Mouse (Mus musculus) frontal cortex, adult 2 months (tissue): ENCODE results near the gene Insl5. TPM values are rescaled to one million over a fixed set of nuclear protein-coding genes. Genes with fewer than 3 reads are reported as not detected.

ENCODE experiments used
- DNase-seq, 2 experiments: peaks; one replicate each; pipeline ENCODE4 v3.0.0; 2022; ENCODE audit warnings: low spot score in 1 of 2; ENCODE audit errors: extremely low spot score in 1 of 2
- polyA plus RNA-seq: library from polyadenylated mRNA; depleted of rRNA; stranded (reverse); fragments of >200 nt; gene quantifications from 2 replicates; pipeline ENCODE4 v1.2.3, GENCODE M21; 2012; rRNA removed

Insl5 gene
- 5.3 and 5.4 TPM in 2 replicates for polyA plus RNA-seq

DNA sequence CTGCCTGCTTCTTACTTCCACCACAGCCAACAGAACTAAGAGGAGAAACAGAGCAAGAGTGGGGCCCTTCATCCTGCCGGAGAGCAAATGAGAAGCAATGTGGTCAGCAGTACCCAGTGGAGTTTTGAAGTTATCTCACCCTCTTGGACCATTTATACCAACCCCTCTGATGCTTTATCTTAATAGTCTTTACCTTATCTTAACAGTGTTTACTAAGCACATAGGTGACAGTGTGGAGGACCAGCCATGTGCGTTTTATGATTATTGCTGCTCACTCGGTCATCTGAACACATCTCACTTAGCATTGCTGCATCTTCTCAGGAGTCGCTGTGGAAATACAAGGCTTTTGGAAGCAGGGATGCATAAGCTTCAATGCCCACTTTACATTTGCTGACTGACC, at the start of gene Insl5:
Gene Insl5 (minus strand): TSS at position 222 of the 400 bp plus-strand sequence.
- DNase-seq, result no peak

DNA sequence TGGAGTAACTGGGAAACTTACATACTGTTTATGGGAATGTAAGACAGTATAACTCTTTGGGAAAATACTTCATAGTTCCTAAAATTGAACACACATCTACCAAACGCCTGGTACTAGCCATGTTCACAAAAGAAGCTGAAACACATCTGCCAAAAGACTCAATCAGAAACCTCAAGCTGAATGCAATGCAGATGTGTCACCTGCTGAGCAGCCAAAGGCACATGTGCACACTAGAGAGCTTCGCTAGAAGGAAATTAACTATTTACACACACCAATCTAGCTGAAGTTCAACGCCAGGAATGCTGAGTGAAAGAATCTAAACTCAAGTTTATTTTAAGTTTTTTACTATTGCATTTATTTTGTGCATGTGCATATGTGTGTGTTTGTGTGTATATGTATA, 44.0 kb upstream of the Insl5 start:
- DNase-seq, result no peak

DNA sequence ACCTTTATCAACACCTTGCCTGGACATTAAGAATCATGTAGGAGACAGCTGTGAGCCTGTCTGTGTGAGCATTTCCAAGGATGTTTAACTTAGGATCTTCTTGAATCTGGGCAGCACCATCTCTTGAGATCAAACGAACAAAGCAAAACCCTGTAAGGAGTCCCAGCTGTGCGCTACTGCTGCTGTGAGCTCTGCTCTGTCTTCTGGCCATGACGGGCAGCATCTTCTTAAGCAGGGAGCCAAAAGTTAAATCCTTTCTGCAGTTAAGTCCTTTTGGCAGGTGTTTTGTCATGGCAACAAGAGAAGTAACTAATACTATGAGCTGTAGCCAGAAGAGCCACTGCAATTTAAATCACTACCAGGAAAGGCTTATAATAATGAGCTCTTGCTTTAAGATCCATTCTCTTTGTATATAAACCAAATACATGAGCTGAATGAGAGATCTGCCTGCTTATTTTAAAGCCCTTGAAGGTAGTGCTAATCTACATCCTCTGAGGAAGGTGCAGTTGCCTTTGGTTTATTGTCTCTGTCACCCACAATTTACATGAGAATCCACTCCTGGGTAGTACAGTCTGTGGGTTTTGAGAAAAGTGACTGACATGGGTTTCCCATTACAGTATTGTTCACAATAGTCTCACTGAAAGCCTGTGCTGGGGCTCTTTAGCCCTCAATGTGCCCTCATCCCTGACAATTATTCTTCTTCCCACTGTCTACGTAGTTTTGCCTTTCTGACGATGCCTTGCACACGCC, 41.4 kb upstream of the Insl5 start:
- no peak for DNase-seq

DNA sequence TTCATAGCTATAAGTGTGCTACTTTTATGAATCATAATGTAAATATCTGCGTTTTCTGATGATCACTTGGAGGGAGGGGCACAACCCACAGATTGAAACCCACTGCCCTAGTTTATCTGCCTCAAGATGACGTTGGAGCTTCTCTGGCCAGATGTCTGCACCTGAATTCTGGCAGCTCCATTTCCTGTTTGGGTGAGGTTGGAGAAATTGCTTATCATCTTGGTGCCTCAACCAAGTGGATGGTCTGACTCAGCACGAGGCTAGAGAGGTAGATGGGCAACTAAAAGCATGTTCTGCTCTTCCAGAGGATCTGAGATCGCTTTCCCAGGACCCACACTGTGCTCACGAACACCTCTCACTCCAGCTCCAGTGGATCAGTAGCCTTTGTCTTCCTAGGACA, 38.3 kb upstream of the Insl5 start:
- no peak for DNase-seq

DNA sequence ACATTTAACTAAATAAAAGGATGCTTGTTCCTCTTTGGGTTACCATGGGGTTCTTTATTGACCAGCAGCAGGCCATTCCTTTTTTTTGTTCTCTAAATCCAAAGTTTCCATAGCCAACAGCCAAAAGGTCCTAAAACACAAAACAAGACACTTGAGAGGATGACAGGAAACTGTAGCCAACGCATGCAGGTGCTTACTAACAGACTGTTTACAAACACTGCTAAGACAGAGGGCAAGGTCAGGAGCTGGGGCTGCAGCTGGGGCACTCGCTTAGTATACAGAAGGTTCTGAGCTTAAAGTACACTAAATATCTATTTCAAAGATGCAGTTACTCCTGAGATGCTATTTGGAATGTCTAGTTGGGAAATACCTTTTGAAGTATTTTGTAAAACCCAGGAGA, 37.8 kb upstream of the Insl5 start:
- no peak for DNase-seq

DNA sequence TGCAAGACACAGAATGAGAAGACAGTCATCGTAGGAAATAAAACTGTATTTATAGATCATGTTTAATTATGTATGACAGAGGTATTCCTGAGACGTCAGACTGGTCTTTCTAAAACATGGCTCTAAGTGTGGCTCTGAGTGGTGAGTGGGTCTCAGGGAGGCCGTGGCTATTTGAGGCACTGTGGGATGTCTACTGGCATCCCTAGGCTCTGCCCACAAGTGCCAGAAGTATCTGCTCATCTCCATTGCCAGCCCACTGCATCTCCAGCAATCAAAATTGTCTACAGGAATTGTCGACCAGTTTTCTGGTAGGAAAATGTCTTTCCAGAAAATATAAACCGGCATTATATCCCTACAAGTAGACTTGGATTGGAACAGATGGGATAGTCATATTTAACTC, 30.3 kb upstream of the Insl5 start:
- peak in 1 of 2 experiments; percentile 13 for DNase-seq

DNA sequence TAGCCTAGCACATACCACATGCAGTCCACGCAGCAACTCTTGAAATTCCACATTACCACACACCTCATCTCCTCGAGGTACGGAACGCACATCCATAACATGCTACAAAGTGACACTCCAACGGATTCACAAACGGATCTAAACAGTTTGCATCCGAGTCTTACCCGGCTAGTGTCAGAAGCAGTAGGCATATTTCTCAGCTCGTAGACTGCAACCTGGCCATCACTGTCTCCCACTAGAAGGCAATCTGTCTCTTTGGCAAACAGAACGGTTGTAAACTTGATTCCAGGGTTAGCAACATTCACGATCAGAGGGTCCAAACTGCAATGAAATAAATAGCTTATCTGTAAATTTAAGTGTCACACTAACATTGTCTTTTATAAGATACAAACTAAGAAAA, 21.4 kb upstream of the Insl5 start:
- no peak for DNase-seq

DNA sequence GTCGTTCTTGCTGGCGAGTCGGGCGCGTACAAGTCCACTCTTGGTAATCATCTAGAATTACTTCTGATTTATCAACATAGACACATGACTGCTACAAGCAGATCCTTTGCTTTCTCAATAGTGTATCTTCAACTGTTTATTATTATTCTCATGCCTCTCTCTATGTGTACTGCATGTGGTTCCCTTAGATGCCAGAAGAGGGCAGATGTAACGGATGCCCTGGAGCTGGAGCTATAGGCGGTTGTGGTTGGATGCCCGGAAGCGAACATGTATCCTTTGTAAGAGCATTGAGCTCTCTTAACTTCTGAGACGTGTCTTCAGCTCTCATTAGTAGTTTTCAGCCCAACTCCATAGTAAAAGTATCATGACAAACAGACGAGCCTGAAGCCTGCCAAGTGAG, 16.4 kb upstream of the Insl5 start:
- no peak for DNase-seq

DNA sequence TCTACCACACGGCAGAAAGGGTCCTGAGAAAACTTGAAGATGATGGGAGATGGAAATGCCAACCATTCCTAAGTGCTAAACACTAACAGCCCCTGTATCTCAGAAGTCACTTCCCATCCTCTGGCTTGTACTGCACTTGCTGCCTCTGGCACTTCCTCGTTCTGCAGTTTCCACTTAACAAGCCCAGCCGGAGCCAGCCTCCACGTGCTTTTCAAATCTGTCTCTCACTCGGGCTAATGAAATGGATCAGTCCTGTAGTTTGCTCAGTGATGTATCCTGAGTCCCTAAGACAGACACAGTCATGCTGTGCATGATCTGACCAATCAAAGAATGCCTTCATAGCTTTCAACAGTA, 13.2 kb upstream of the Insl5 start:
- DNase-seq, result no peak

DNA sequence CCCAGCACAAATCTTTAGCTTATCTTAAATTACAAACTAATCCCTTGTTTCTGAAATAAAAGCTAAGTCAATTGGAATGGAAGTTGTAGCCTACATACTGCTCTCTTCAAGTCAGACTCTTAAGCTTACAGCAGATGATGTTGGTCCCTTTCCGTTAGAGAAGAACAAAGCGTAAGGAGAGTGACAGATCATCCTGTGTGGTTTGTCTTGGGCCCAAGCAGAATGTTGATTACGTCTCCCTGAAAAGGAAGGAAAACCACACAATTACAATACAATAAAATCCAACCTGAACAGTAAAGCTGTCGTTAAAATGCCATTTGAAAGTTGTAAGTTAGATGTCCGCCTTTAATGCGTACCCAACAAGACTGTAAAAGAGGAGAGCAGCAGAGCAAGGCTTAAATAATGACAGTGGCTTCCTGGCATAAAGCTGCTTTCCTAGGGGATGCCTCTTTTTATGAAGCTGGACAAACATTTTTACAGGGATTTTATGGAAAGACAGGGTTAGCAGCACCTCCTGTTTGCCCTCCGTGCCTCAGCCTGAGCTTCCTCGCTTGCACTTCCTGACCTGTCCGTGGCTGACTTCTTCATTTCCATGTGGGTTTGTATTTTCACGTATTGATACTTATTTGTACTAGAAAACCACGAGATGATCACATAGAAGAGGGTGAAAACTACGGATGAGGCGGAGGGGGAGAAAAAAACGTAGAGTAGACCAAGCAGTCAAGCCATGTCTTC, 12.6 kb upstream of the Insl5 start:
- DNase-seq, result no peak

DNA sequence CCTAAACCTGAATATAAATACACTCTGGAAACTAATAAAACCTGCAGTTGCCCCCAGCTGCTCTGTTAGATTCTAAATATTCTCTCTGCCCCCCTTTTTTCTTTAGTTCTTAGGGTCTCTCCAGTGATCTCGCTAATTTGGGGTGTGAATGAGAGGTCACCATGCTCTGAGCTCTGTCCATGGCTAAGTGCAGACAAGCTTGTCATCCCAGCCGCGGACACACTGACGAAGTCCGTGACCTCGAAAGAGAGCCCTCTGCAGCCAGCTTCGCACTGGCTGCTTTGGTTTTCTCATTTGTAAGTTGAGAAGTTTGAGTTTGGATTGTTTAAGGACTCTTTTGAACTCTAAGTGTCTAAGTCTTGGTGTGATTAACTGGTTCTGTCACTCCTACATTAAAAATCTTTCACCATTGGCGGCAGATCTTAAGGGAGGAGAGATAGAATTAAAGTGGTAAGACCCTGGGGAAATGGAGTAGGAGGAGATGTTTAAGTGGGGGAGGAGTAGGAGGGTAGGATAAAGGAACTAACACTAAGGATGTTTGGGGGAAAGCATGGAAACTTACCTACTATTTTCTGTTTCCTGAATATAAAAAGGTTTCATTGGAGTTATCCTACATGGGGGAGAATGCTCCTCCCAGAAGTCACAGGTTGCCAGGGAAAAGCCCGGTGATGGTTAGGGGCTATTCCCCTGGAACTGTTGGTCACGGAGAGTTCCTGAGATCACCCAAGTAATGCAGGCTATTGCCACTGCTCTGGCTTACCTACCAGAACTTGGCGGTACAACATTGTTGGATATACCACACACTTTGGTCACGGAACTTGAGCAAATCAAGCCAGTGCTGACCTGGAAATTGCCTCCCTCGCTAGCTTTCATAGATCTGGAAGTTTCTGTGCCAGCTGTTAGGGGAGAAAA, 1.8 kb upstream of the Insl5 start:
- no peak for DNase-seq

DNA sequence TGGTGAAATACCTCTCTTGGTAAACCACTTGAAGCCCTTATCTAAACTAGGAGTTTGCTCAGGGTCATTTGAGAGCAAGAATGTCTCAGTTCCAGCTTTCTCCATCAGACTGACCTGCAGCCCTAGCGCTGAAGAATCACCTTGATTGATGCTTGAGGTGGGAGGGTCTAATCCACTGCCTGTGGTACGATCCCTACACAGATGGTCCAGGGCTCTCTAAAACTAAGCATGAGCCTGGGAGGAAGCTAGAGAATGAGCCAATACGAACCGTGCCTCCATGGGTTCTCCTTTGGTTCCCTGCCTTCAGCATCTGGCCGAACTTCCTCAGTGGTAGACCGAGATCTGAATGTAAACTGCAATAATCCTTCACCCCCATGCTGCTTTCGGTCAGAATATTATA, 1.1 kb upstream of the Insl5 start:
- DNase-seq, result no peak

DNA sequence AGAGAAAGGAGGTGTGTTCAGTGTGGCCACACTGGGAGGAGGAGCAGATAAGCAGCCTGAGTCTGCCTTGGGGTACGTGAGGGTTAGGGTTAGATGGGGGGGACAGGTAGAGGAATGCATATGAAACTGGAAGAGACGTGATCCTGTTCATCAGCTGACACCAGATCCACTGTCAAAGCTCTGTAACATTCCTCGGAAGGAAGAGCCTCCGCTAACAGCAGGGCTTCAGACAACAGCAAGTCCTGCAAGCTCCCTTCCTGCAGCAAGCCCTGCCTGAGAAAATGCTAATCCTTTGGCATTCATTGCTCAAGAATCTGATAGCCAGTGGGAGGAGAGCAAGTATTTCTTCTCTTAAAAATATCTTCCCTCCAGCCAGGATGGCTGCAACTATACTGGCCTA, 13.2 kb downstream of the Insl5 start:
- peak in 1 of 2 experiments; percentile 19 for DNase-seq

DNA sequence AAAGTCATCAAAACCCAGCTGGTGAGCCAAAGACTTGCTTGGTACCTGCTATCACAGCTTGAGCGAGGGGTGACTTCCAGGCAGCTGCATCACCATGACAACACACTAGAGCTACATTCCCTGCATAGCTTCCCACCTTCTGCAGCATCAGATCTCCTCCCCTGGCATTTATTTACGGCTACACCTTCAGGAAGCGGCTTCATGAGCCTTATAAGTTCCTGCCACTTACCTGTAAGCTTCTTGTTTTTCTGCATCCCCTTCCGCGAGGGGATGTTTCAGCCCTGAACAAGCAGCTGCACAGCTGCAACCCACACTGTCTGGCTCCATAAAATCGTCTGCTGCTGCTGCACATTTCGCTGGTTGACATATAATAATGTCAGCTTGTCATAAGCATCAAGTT, 14.8 kb downstream of the Insl5 start:
- DNase-seq, result peak in 1 of 2 experiments; percentile 23

DNA sequence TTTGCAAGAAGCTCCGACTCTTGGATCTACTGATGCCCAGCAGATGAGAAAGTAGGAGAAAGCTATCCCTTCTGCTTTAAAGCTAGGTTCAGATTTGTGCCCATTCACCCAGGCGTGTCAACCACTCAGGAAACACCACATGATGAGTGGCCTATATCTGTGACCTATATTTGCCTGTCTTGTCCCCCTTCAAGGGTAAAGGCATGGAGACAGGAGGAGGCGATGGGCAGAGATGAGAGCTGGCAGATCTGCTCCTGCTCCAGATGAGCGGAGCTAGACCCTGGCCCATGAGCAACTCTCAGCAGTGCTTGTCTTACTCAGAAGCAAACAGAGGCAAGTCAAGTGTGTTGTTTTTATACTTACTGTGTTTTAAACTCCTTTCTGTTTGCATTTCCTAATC, 15.9 kb downstream of the Insl5 start:
- DNase-seq, result no peak

DNA sequence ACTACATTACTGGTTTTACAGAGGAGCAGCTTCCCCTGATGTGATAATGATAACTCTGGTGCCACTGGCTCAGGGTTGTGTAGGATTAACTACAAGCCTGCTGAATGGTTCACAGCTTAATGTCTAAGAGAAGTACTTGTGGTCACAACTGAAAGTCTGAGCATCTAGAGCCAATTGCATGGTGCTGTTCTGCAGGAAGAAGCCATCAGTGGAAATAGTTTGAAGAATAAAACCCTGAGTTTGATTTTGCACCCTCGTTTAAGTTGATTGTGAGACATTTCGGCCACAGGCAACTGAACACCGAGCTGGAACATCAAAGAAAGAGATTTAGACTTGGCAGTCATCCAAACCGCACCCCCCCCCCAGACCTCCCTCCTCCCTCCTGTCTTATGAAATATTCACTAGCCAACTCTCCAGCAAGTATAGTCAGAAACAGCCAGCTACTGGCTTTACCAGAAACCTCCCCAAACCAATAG, 19.7 kb downstream of the Insl5 start:
- DNase-seq, result no peak

DNA sequence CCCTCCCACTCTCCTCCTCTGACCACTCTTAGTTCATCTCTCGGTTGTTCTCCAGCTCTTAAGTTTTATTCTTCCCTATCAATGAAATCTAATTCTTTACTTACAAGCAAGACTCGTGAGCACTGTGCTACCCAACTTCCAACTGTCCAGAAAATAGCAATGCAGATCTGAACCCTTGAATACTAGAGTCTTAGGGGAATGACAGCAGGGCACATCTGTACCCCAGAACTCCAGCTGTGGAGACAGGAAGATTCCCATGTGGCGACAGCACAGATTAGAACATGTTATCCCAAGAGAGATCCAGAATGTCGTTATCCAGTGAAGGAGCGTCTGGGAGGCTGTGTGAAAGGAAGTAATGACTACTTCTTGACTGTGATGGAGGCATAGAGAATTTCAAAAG, 20.4 kb downstream of the Insl5 start:
- no peak for DNase-seq

DNA sequence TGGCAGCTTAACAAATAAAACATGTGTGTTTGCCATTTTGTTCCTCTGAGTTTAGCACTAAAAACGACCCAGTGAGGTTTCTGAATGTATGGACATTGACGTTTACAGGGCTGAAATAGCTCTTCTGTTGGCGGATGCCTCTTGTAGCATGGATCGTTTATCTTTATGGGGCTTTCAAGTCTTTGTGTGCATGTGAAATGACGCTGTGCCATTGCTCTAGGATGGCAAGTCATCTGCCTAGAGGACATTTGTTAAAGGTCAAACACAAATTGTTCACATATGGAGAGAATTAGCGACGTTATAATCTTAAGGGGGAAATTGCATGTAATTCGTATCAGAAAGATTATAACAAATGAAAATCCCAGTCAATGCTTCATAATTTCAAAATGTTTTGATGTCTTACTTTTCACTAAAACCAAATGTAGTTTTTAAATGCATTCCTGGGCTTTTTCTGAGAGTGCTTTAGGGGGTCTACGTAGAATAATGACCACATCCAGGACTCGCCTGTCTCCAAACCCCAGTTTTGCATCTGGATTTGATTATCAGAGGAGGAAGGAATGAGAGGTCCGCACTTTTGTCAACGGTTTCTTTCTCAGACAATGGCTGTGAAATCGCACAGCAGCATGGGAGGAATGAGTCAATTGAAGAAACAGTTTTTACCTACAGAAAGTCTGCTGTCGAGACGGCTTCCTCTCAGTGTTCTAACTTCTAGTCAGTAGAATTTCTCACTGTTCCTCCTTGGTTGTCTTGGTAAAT, 21.3 kb downstream of the Insl5 start:
- no peak for DNase-seq

DNA sequence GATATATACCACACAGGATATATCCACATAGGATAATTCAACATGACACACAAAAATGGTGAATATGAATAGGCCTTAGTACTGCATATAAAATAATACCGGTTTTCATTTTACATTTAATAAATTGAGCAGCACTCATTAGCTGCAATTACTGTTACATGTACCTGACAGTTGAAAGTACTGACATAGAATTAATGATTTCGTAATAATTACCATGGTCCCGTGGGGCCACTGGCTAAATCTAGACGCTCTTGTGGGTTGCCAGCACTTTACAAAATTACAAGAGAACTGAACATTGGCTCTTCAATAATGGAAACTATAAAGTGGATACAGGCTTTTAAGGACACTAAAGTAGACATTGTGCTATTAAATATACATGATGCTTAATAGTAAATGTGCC, 22.0 kb downstream of the Insl5 start:
- DNase-seq, result no peak

DNA sequence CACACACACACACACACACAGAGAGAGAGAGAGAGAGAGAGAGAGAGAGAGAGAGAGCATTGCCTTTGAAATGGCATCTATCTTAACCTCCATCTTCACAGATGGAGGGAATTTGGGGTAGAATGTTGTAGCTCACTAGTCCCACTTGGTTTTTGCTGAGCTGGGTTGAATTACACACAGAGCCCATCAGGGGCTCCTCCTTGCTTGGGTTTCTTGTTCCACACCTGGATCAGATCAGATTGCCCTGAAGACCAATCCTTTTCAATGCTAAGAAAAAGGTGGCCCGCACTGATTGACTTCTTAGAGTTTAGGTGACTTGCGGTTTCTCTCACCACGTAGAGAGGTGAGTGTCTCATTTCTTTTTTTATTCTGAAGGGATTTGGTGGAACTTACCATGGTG, 35.0 kb downstream of the Insl5 start:
- DNase-seq, result no peak
